Mouse (Mus musculus) hindbrain, postnatal 0 days (tissue): Measurements from ENCODE around the gene Pcsk5. TPM values are rescaled to one million over a fixed set of nuclear protein-coding genes. Genes with fewer than 3 reads are reported as not detected.

Source experiments
- ATAC-seq: fragments of 200-750 bp; cut with Nextera tagmentation; 2 replicates; pipeline ENCODE4 v1.8.0; 2017; ENCODE audit warnings: mild to moderate bottlenecking, moderate TSS enrichment, moderate library complexity
- DNase-seq: peaks from one replicate; pipeline ENCODE4 v3.0.0-alpha.2; 2015; ENCODE audit warnings: low spot score
- H3K27ac ChIP-seq: fragments of 300-500 bp; sonication (generic); 2 replicates; pipeline ENCODE4 v1.5.1; 2014; ENCODE audit warnings: mild to moderate bottlenecking
- H3K27me3 ChIP-seq: fragments of 300-500 bp; sonication (generic); 2 replicates; pipeline ENCODE4 v1.6.1; 2014; ENCODE audit warnings: low read length, mixed read lengths; ENCODE audit not compliant: insufficient read depth
- H3K36me3 ChIP-seq: fragments of 300-500 bp; sonication (generic); 2 replicates; pipeline ENCODE4 v1.6.1; 2014; ENCODE audit warnings: low read length, mixed read lengths; ENCODE audit not compliant: insufficient read depth
- H3K4me1 ChIP-seq: fragments of 300-500 bp; sonication (generic); 2 replicates; pipeline ENCODE4 v1.6.1; 2014; ENCODE audit warnings: antibody characterized with exemption, low read length, mixed read lengths; ENCODE audit not compliant: insufficient read depth
- H3K4me2 ChIP-seq: fragments of 300-500 bp; sonication (generic); 2 replicates; pipeline ENCODE4 v1.6.1; 2014; ENCODE audit warnings: low read depth, mild to moderate bottlenecking, low read length, moderate library complexity, mixed read lengths
- H3K4me3 ChIP-seq: fragments of 300-500 bp; sonication (generic); 2 replicates; pipeline ENCODE4 v1.5.1; 2014; ENCODE audit warnings: low read length
- H3K9ac ChIP-seq: fragments of 300-500 bp; sonication (generic); replicated peaks from 2 replicates; pipeline ENCODE4 v1.6.1; 2014; ENCODE audit warnings: mild to moderate bottlenecking, low read length, moderate library complexity, mixed read lengths
- H3K9me3 ChIP-seq: fragments of 300-500 bp; sonication (generic); 2 replicates; pipeline ENCODE4 v1.6.1; 2016; ENCODE audit warnings: low read length, mixed read lengths
- CTCF ChIP-seq: IDR thresholded peaks from 2 replicates; pipeline ENCODE4 v1.5.1; 2016; ENCODE audit warnings: antibody characterized with exemption, control low read depth, low read depth
- WGBS: fragments of 180-500 bp; shearing (Covaris S2); extraction: QIAGEN DNeasy Blood & Tissue Kit; methylation state at CpG from one replicate; pipeline ENCODE4 v1.1.7; 2014; 5-methylcytosine and 5-hydroxymethylcytosine counted together
- polyA plus RNA-seq: library from polyadenylated mRNA; unstranded; fragments of >200 nt; fragmentation: Nextera tagmentation; extraction: Ambion mirVana; gene quantifications from 2 replicates; pipeline ENCODE4 v1.2.1, GENCODE M21; 2015
- total RNA-seq: library from RNA; depleted of rRNA; stranded (reverse); fragments of >200 nt; gene quantifications from 2 replicates; pipeline ENCODE4 v1.2.3, GENCODE M21; 2014

Gene Pcsk5
- total and polyA plus RNA-seq, 2 experiments from 2014 or later, result 12.4 to 16.2 TPM

- Histone ChIP-seq H3K9ac (no peak overlapping the region), H3K27ac (no peak overlapping the region), H3K4me3 (no peak overlapping the region), H3K4me2 (no peak overlapping the region), H3K27me3 (no peaks in the 10 kb centered on the region), H3K36me3 (no peaks in the 10 kb centered on the region), H3K9me3 (no peaks in the 10 kb centered on the region), H3K4me1 (no peaks in the 10 kb centered on the region)
- DNase-seq (no peak), ATAC-seq (no peak)
- WGBS, result 79% methylated on average over 7 of the region's 7 CpGs
- TF ChIP-seq CTCF, result no peak
These were observed 159.1 kb downstream of the Pcsk5 start for GRCm38 (mm10) chr19:17678371-17678770.

- TF ChIP-seq CTCF, result no peak
- ATAC-seq (no peak), DNase-seq (peak; percentile 27)
- no peaks in the 10 kb centered on the region for H3K36me3 ChIP-seq
- no peaks in the 10 kb centered on the region for H3K9me3 ChIP-seq
- H3K27ac ChIP-seq, result no peak overlapping the region
- H3K4me3 ChIP-seq, result no peak overlapping the region
- no peaks in the 10 kb centered on the region for H3K27me3 ChIP-seq
- H3K4me1 ChIP-seq, result no peaks in the 10 kb centered on the region
- WGBS, result 52% methylated on average over 3 of the region's 3 CpGs
- H3K9ac ChIP-seq, result no peak overlapping the region
- H3K4me2 ChIP-seq, result no peak overlapping the region
These were observed 174.8 kb downstream of the Pcsk5 start for GRCm38 (mm10) chr19:17662676-17663075.

DNA sequence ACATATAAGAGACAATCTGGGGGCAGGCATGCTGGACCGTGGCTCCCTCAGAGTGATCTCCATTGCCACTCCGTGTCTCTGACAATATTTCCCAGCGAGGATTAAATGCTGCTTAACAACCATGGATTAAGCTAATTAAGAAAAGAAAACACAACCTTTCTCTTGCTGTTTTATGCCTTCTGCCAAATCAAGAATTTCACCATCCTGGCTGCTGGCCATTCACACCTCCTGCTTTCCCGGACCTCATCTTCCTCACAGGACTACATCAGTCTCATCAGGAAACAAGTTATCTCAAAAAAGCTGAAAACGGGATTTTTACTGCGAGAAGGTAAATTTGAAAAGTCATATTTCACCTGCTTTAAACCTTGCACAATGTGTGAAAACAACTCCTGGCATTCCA, 175.2 kb downstream of the Pcsk5 start:
- no peak for DNase-seq
- H3K4me1 ChIP-seq, result no peaks in the 10 kb centered on the region
- no peak overlapping the region for H3K4me2 ChIP-seq
- no peak overlapping the region for H3K27ac ChIP-seq
- H3K9ac ChIP-seq, result no peak overlapping the region
- no peaks in the 10 kb centered on the region for H3K36me3 ChIP-seq
- H3K4me3 ChIP-seq, result no peak overlapping the region
- no peak for TF ChIP-seq CTCF
- H3K27me3 ChIP-seq, result no peaks in the 10 kb centered on the region
- H3K9me3 ChIP-seq, result no peaks in the 10 kb centered on the region
- 40% methylated on average over 6 of the region's 6 CpGs for WGBS
- no peak for ATAC-seq

- DNase-seq (no peak), ATAC-seq (no peak)
- H3K27me3 ChIP-seq, result no peaks in the 10 kb centered on the region
- no peak overlapping the region for H3K9ac ChIP-seq
- no peak overlapping the region for H3K27ac ChIP-seq
- H3K4me2 ChIP-seq, result no peak overlapping the region
- no peaks in the 10 kb centered on the region for H3K4me1 ChIP-seq
- H3K36me3 ChIP-seq, result no peaks in the 10 kb centered on the region
- no peak for TF ChIP-seq CTCF
- 61% methylated on average over 3 of the region's 3 CpGs for WGBS
- H3K9me3 ChIP-seq, result no peaks in the 10 kb centered on the region
- H3K4me3 ChIP-seq, result no peak overlapping the region
These were observed 178.1 kb downstream of the Pcsk5 start for GRCm38 (mm10) chr19:17659321-17659720.

- Histone ChIP-seq H3K4me3 (no peak overlapping the region), H3K4me1 (no peaks in the 10 kb centered on the region), H3K4me2 (no peak overlapping the region), H3K27ac (no peak overlapping the region), H3K9me3 (no peaks in the 10 kb centered on the region), H3K27me3 (no peaks in the 10 kb centered on the region), H3K9ac (no peak overlapping the region), H3K36me3 (no peaks in the 10 kb centered on the region)
- WGBS, result 37% methylated on average over 5 of the region's 5 CpGs
- DNase-seq, result peak; percentile 37
- no peak for TF ChIP-seq CTCF
- ATAC-seq, result peak; percentile 84
These were observed 186.5 kb downstream of the Pcsk5 start for GRCm38 (mm10) chr19:17650831-17651502.

GRCm38 (mm10) chr19:17649967-17650366, 187.5 kb downstream of the Pcsk5 start:
- WGBS, result 81% methylated on average over 3 of the region's 3 CpGs
- H3K36me3 ChIP-seq, result no peaks in the 10 kb centered on the region
- H3K27me3 ChIP-seq, result no peaks in the 10 kb centered on the region
- no peak overlapping the region for H3K9ac ChIP-seq
- no peaks in the 10 kb centered on the region for H3K9me3 ChIP-seq
- H3K27ac ChIP-seq, result no peak overlapping the region
- no peak for TF ChIP-seq CTCF
- no peaks in the 10 kb centered on the region for H3K4me1 ChIP-seq
- DNase-seq (no peak), ATAC-seq (no peak)
- H3K4me3 ChIP-seq, result no peak overlapping the region
- no peak overlapping the region for H3K4me2 ChIP-seq

DNA sequence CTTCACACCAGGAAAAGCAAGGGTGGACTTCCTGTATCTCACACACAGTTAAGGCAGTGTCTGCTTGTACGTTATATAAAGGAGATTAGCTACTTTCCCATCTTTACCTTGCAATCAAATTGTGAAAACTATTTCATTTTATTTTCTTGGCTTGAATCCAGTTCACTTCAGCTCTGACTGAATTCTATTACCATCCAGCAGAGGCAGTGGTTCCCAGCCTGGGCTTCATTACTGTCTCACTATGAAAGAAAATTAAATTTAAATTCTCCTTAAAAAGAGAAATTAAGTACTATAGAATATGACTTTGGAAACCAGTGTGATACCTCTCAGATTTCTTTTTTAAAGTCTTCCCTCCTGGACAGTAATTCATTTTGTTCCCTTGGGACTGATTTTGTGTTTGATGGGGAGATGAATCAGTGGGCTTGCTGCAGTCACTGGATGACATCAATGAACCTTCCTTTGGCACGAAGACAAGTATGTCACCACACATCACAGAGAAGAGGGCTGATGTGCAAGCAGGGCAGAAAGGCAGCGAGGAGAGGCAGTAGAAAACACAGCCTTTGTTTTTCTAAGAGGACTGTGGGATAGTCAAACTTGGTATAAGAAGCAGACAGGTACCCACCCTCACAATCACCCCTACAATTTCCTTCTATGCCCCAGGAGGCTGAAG, 194.2 kb downstream of the Pcsk5 start:
- Histone ChIP-seq H3K27me3 (no peaks in the 10 kb centered on the region), H3K9me3 (no peaks in the 10 kb centered on the region), H3K4me1 (peaks cover 4% of the 10 kb centered on the region; the same call in 1 of the 2 replicates), H3K4me2 (no peak overlapping the region), H3K27ac (no peak overlapping the region), H3K9ac (no peak overlapping the region), H3K4me3 (no peak overlapping the region), H3K36me3 (no peaks in the 10 kb centered on the region)
- peak; percentile 28 for TF ChIP-seq CTCF
- ATAC-seq (no peak), DNase-seq (peak; percentile 61)
- WGBS, result 41% methylated on average over 3 of the region's 3 CpGs
